Mouse (Mus musculus): ENCODE measurements at regions not wholly inside any gene's neighbourhood (a gene's known extent, or its start where the extent isn't known, plus 50 kb on each side); places are given as distances from the start of the nearest gene placed in this dataset.

GRCm38 (mm10) chr16:39453400-39454138 lies 530.6 kb upstream of the Lsamp start:
- DNase-seq (ENCODE audit: extremely low spot score in 1 of 2, low spot score in 1 of 2): no peak

All from layer of hippocampus, postnatal 25 days (tissue).